Mouse (Mus musculus): ENCODE data around the gene Akt1.

Akt1 gene

DNA sequence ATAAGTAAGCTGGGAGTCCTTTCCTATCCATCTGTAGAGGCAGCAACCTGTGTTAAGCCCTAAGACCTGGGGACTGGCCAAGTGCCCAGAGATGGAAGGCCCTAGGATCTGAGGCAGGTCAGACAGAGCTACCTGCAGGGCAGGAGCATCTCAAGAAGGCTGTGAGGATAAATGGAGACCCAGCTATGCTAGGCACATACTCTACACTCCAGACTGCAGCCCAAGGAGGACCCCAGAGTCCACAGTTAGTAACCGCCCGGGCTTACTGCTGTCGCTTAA, 13.4 kb downstream of the Akt1 start:
- DNase-seq (ENCODE audit: low spot score in 2 of 2): no peak

DNA sequence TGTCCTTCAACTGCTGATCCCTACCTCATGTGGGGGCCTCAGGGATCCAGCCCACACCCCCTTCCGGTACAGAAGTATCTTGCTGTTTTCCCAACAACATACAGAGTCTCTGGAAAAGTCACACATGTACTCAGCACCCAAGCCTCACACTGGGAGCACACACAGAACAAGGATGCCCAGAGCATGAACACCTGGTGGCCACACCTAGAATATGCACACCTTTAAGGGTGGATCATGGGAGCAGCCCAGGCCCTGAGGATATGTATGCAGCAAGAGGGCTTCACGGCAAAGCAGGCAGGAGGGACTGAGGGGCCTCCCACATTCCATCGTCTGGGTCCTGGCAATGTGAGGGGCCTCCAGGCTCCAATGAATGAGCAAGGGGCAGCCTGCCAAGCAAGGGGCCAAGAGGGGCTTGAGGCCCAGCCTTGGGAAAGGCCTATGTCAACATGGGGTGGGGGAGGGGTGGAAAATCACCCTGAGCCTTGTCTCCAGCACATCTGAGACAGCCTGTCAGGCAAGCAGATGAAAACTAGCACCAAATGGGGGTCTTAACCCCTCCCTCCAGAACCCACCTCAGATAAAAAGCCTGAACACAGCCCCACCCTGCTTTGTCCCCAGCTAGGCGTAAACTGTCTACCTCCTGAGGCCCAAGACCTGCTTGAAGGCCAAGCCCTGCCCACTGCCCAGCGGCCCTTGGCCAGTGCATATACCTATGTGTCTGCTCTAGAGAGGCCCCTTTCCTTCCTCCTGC, 13.9 kb downstream of the Akt1 start:
- DNase-seq (ENCODE audit: low spot score in 2 of 2): peak; percentile 67 to 75

DNA sequence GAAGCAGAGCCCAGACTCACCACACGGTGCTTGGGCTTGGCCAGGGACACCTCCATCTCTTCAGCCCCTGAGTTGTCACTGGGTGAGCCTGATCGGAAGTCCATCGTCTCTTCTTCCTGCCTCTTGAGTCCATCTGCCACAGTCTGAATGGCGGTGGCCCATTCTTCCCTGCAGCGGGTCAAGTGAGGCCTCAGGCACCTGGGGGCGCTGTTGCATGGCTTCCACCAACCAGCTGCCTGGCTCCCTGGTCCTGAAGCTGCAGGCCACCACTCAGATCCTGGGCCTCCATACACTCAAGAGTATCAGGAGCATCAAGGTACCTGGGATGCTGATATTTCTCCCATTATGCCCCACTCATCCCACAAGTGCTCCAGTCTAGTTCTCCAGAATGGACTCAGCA, 15.6 kb downstream of the Akt1 start:
- DNase-seq (ENCODE audit: low spot score in 2 of 2): peak; percentile 63 to 85

DNA sequence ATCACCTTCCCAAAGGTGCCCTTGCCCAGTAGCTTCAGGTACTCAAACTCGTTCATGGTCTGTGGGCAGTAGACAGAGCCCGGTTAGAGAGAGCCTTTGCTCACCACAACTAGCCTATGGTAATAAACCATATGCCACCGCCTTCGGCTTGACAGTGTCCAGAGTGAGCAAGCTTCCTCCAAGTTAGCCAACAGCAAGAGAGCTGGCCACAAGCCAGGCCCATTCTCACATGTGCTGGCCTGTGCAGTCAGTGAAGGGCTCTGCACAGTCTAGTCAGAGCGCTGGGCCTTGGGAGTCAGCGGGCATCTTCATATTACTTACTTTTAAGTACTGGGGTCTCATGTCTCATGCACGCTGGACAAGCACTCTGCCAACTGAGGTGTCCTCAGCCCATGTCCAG, 16.1 kb downstream of the Akt1 start:
- no peak for DNase-seq (ENCODE audit: low spot score in 2 of 2)

DNA sequence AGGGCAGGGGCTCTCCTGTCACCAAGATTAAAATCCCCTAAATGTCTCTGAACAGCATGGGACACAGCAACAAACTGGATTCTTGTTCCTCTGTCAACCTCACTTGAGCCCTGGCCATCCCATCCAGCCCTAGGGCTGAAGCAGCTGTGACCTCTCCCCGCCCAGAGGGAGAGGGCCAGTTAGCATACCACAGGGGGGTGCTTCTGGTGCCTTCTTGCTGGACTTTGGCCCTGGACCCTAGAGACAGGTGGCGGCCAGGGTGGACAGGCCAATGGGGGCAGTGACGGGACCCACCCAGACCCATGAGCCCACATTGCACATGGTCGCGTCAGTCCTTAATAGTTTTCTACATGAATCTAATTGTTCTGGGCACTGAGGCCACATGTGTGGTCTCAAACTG, 20.6 kb downstream of the Akt1 start:
- no peak for DNase-seq (ENCODE audit: low spot score in 2 of 2)

DNA sequence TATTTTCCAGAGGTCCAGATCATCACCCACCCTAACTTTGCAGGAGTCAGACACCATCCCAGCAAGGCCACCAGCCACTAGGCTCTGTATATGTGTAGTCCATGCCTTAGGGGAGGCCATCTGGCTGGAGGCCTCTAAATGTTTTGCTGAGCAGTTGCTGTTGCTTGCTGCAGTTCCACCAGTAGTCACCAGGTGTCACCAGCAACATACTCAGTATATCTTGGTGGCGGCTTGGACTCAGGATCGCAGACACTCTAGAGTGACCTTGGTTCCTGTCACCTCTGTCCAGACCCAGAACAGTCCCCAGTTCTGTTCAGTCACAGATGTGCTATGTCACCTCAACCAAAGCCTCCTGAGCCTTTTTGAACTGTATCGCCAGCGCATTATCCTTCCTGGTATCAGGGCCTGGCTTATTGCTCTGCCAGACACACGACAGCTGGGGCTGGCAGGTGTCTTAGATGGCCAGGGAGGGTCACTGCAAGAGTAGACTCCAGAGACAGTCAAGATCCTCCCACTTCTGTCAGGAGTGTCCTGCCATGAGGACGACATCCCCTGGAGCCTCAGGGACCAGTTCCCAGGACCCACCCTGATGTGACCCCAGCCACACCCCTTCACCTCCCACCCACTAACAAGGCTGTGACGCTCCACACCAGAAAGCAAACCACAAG, 21.4 kb downstream of the Akt1 start:
- peak; percentile 72 to 87 for DNase-seq (ENCODE audit: low spot score in 2 of 2)

DNA sequence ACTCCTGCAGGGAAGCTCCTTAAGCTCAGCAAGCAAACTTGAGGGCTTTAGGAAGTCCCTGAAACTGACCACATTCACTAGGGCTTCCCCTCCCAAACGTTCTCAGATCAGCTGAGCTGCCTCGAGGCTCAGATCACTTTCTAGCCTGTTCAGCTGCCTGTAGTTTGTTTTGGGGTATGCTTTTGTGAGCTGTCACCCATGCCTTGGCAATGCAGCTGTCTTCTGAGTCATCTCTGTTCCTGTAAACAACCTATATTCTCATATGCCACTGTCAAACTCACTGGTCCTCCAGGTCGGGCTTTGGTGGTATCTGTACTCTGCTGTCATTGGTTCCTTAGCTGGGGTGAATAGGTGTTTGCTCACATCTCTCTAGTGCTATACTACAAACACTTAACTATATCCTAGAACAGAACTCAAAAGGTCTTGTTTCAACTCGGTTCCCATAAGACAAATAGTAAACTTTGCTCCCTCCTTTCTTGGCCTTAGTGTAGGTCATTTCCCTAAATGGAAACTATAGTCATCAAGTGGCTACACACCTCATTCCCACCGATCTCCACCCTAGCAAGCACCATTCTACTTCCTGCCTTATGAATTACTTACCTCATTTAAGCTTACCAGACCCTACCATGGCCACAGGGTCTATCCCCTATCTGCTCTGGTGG, 22.8 kb downstream of the Akt1 start:
- no peak for DNase-seq (ENCODE audit: low spot score in 2 of 2)

DNA sequence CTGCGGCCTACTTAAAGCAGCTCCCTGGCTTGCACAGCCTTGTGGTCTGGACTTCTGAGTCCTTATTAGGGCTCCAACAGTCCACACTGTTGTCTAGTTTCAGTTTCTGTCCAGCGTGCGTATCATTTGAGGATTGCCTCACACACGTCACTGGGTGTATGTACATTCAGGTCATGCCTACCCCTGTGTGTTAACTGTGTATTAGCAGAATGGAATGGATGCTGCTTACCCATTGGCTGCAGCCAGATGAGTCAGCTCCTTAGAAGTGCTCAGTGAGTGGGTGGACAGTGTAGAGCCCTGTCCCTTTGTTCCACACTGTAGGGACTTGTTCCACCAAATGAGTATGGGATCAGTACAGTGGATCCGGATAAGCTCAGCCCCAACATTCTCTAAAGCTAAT, 26.6 kb downstream of the Akt1 start:
- DNase-seq (ENCODE audit: low spot score in 2 of 2): no peak

DNA sequence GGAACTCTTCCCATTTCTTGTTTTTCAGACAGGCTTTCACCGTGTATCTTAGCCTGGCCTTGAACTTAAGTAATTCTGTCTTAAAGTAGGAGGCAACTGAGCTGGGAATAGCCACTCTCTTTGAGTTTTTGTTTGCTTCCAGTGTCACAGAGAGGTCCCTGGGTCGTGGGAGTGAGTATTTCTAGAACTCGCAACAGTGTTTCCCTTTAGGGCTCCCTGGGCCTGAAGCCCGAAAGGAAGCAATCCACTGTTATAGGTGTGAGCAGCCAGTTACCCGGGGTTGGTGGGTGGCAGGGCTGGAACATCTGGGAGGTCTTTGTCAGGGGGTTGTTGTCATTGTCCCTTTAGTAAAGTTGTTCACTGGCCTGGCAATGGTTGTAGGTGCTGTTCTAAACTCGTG, 28.5 kb downstream of the Akt1 start:
- DNase-seq (ENCODE audit: low spot score in 2 of 2): no peak

DNA sequence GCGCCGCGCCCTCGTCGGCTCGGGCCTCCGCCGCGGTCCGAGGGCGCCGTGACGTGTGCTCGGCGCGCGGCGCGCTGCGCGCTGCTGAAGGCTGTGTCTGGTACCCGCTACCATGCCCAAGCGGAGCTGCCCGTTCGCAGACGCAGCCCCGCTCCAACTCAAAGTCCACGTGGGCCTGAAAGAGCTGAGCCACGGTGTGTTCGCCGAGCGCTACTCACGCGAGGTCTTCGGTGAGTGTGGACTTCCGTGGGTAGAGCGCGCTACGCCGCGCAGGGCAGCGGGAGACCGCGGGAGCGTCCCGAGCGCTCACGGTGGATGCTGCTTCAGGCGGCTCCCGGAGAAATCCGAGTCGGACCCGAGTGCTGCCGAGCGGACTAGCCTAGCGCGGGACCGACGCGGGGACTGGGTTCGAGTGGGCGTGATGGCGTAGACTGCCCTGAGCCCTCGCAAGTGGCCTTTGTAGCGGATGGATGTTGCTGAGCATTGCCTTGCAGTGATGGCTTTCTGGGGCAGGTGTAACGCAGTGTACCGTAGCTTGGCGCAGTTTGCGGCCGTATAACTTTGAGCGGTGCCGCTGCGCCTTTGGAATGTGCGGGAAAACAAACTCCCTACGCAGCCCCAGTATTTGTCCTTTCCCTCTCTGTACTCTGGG, 29.7 kb downstream of the Akt1 start:
- no peak for DNase-seq (ENCODE audit: low spot score in 2 of 2)

DNA sequence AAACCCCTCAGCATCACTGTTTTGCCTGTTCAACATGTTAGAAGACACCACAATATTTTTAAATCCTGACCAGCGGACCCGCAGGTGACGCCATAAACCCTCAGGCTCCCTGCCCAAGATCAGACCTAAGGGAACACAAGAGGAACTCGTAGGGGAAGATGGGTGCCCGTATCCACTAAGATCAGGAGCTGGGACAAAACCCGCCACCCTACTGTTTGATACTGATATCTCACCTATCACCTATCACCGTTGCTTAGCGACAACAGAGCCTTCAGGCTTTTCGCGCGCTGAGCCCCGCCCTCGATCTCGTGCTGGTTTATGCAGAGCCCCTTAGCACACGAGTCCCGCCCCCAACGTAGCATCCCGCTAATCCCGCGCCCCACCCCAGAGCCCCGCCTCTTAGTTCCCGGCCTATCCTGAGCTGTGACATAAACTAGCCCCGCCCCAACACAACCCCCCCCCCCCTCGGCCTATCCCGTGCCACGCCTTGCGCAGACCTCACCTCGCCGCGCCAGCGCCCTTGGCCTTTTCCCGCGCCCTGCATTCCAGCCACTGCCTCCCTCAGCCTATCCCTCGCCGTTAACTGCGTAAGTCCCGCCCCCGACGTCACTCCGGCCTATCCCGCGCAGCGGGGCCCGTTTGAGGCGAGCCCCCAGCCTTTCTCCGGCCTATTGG, 30.4 kb downstream of the Akt1 start, which contains the start of gene Siva1:
Siva1 (plus strand) TSS at position 500 of the 675 bp plus-strand sequence.
- peak; percentile 99 for DNase-seq (ENCODE audit: low spot score in 2 of 2)

DNA sequence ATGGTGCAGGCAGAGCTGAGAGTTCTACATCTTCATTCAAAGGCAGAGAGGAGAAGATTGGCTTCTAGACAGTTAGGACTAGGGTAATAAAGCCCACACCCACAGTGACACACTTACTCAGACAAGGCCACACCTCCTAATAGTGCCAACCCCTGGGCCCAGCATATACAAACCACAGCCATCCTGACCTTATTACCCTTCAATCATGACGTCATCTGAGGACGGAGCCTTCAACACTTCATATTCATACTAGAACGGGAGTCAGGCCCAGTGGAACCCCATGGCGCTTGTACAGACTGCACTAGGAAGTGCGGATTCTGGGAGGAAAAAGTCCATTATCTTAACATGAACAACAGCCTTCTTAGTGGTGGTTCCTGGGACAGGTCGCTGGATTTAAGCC, 31.6 kb downstream of the Akt1 start:
- no peak for DNase-seq (ENCODE audit: low spot score in 2 of 2)

DNA sequence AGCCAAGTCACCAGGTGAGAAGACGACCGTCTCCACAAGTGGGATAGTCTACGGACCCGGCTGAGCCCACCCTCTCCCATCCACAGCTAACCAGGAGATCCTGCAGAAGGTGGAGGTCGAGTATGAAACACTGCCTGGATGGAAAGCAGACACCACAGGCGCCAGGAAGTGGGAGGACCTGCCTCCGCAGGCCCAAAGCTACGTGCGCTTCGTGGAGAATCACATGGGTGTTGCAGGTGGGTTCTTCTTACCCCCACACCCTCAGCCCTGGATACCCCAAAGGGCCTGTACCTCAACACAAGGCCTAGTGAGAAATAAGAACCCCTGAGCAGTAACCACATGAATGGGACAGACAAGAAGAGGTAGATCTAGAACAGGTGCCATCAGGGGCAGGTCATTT, 35.2 kb downstream of the Akt1 start:
- no peak for DNase-seq (ENCODE audit: low spot score in 2 of 2)

DNA sequence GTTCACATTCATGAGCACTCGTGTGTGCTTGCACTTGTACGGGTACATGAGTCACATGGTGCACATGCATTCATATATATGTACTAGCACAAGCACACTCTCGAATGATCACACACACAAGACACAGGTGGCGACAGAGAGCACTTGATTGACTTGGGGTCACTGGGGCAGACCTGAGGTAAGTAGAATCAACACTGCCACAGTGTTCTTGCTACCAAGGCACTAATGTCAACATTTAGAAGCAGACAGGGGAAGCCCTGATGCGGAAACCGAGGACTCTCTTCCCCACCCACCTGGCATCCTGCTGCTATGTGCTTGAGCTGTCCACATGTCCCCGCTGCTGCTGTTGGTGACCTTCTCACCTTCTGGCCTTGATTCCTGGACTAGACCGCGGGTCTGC, 41.0 kb downstream of the Akt1 start:
- DNase-seq (ENCODE audit: low spot score in 2 of 2): no peak

DNA sequence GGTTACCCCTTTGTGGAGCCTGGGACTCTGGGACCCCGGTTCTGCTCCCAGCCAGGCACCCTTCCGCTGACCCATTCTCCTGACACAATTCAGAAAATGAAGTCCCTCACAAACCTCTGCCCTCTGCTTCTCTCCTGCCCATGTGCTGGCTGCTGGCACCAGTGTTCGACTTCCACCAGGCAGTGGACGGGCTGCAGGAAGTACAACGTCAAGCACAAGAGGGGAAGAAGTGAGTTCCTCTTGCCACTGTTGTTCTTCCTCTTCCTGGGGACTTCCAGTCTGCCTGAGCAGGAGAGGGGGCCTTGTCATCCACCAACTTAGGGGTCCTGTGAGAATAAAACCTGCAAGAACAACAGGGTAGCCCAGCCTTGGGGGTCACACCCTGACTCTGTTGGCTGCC, 41.8 kb downstream of the Akt1 start:
- no peak for DNase-seq (ENCODE audit: low spot score in 2 of 2)

DNA sequence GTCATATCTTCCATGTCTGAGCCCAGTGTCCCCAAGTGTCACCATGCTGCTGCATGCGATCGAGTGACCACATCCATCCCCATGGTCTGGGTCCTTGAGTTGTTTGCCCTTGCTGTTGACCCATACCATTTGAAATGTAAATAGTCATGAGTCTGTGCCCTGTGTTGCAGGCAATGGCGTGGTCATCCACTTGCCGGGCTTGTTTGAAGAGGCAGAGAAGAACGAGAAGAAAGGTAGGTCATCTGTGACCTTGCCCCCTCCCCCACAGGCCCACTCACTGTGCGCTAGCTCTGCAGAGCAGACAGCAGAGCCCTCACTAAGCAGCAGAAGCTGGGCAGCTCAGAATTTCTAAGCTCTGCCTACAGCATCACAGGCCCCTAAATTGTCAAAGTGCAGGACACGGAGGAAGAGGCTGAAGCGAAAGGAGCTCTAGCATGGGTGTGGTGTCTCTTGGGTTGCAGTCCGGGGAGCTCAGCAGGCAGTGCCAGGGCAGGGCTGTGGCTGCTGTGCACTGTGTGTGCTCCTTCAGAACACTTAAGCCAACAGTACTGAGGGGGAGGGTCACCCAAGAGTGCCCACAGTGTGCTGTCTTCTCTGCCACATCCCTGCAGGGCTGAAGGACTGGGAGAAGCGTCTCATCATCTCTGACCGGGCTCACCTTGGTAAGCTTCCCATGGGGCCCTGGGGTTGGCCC, 42.5 kb downstream of the Akt1 start:
- DNase-seq (ENCODE audit: low spot score in 2 of 2): no peak

DNA sequence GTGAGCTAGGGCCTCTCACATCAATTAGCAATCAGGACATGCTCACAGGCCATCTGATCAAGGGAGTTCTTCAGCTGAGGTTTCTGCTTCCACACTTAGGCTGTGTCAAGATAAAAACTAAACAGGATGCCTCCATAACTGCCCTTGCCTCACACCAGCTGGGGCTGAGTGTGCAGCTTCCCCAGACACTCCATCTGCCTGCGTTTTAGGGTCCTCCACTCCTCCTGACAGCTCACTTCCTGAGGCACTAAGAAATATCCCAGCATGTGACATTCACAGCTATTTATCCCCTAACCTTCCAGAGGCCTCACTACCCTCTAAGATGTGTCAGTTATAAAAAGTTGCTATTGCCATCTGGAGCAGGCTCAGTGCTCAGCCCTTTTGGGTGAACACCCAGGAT, 43.2 kb downstream of the Akt1 start:
- DNase-seq (ENCODE audit: low spot score in 2 of 2): no peak

DNA sequence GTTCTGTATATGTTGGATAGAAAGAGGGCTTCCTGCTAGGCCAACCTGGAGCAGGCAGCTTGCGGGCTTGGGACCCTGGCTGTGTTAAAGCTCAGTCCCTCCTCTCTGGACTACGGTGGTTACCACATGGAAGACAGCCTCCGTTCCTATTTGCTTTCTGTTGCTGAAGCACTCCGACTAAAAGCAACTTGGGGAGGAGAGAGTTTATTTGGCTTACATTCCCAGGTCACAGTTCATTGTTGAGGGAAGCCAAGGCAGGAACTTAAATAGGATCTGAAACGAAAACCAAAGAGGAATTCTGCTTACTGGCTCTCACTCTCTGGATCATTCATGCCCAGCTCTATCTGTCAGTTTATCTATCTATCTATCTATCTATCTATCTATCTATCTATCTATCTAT, 43.9 kb downstream of the Akt1 start:
- no peak for DNase-seq (ENCODE audit: low spot score in 2 of 2)

DNA sequence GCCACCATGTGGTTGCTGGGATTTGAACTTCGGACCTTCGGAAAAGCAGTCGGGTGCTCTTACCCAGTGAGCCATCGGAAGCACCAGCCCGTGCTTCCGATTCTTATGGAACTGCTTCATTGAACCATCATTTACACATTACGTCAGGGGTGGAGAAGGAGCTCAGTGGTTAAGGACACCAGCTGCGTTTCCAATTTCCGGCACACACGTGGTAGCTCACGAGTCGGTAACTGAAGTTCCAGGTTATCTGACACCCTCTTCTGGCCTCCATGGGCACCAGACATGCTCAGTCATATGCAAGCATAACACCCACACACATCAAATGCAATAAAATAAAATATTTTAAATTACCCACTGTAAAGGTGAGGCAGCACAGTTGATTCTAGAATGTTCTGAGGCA, 44.7 kb downstream of the Akt1 start:
- no peak for DNase-seq (ENCODE audit: low spot score in 2 of 2)

DNA sequence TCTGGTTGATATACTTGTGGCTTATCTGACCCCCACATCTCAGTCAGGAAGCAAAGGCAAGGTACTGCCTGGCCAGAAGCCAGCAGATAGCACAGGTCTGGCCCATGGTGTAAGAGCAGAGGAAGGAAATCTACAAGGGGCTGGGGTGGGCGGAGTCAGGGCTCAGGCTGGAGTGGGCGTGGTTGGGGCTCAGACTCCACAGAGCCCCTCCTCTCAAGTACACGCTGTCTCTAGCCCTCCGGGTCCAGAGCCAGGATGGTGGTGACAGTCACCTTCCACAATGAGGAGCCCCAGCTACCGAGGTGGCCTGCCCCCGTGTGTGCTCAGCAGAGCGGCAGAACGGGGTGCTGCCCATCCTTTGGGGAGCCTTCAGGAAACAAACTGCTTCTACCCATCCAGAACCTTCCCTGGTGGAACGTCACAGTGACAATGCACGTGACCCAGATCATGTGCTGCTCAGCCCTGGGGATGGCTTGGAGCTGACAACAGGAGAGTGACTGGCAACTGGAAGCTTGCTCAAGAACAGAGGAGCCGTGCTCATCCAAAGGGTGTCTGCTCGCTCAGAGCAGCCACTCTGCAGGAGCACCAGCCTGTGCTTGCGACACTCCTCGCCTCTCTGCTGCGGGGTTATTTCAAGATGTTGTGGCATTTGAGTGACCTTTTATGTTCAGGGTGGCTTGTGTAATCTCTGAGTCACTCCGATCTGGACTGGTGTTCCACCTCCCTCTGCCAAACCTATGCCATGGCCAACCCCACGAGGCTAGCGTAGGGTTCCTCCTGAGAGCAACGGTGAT, 45.6 kb downstream of the Akt1 start:
- peak in 1 of 2 experiments; percentile 38 for DNase-seq (ENCODE audit: low spot score in 2 of 2)

DNA sequence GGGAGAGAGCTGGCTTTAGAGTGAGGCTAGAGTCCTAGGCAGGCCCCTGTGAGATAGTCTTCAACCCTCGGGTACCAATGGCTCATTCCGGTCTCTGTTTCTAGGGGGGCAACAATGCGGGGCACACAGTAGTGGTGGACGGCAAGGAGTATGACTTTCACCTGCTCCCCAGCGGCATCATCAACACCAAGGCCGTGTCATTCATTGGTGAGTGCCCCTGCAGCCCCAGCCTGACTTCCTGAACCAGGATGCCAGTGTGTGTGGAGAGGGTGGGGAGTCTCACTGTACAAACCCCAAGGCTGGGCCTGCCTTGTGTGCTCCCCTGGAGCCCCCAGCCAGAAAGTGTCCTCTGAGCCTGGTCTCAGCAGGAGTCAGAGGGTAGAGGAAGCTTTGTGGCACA, 46.5 kb downstream of the Akt1 start:
- no peak for DNase-seq (ENCODE audit: low spot score in 2 of 2)

Data from urinary bladder, postnatal 4 days (tissue).